Comparison of ENCODE assay signal across 19 mouse cellular contexts in genomic region chr19:22719027-22719426, GRCm38 (mm10).
DNase-seq lines count a peak whose midpoint lies in the region; ATAC-seq and TF ChIP-seq lines count a peak whose summit lies in the region.
"Had no signal": no experiment of that assay in that cellular context is flagged by ENCODE, and none has a peak within 500 bp of the region (broad histone marks: within the 10 kb centered on the region; RNA-seq: fewer than 3 reads in every experiment).

No protein-coding gene starts in this region.

- WGBS in lung, embryonic 14.5 days = 35% methylated on average over 2 of the region's 2 CpGs
- WGBS in intestine, embryonic 16.5 days = 62% methylated on average over 2 of the region's 2 CpGs

- DNase-seq in heart, postnatal 10 days = peak; percentile 3
- DNase-seq in heart, adult 8-10 months (ENCODE audit: low spot score) = no peak
- peak; percentile 89 for DNase-seq in lung, embryonic 14.5 days
- no peak for DNase-seq in lung, adult 18-20 months
- peak; percentile 45 for DNase-seq in cerebellum, adult 11-12 months
- peak; percentile 59 to 68 for DNase-seq in cerebellum, postnatal 25 days
- DNase-seq: adrenal gland, postnatal 25 days; gastrocnemius, adult 2 months; heart, postnatal 14 days; kidney, postnatal 36 days; liver had no signal

- no peaks in the 10 kb centered on the region for H3K27me3 ChIP-seq in lung, embryonic 14.5 days (ENCODE audit: insufficient read depth, low read length)
- no peaks in the 10 kb centered on the region for H3K27me3 ChIP-seq in intestine, embryonic 16.5 days (replicated peaks; ENCODE audit: control insufficient read depth, insufficient read depth, low read length)
- H3K27me3 ChIP-seq: intestine, embryonic 15.5 days; midbrain, embryonic 13.5 days; neural tube, embryonic 13.5 days had no signal

- no peaks in the 10 kb centered on the region for H3K9me3 ChIP-seq in lung, embryonic 14.5 days (ENCODE audit: low read depth, low read length)
- no peaks in the 10 kb centered on the region for H3K9me3 ChIP-seq in intestine, embryonic 16.5 days (ENCODE audit: control insufficient read depth, low read length)
- H3K9me3 ChIP-seq: embryonic facial prominence, embryonic 10.5 days; G1E; intestine, embryonic 15.5 days; midbrain, embryonic 13.5 days; neural tube, embryonic 13.5 days had no signal

- H3K4me2 ChIP-seq in lung, embryonic 14.5 days = no peak overlapping the region
- no peak overlapping the region for H3K4me2 ChIP-seq in intestine, embryonic 16.5 days (ENCODE audit: low read depth, low read length)
- H3K4me2 ChIP-seq: heart, embryonic 11.5 days; hindbrain, embryonic 14.5 days; intestine, embryonic 15.5 days; midbrain, embryonic 13.5 days; neural tube, embryonic 13.5 days had no signal

- no peak overlapping the region for H3K9ac ChIP-seq in lung, embryonic 14.5 days
- H3K9ac ChIP-seq in intestine, embryonic 16.5 days (ENCODE audit: low read depth, low read length) = no peak overlapping the region
- H3K9ac ChIP-seq: hindbrain, embryonic 14.5 days; intestine, embryonic 15.5 days; midbrain, embryonic 13.5 days; neural tube, embryonic 13.5 days had no signal

- H3K4me3 ChIP-seq in lung, embryonic 14.5 days (ENCODE audit: low read depth, low read length) = no peak overlapping the region
- H3K4me3 ChIP-seq in intestine, embryonic 16.5 days (ENCODE audit: low read length) = no peak overlapping the region
- H3K4me3 ChIP-seq: embryonic facial prominence, embryonic 10.5 days; gastrocnemius, adult 2 months; intestine, embryonic 15.5 days; midbrain, embryonic 13.5 days; neural tube, embryonic 13.5 days had no signal

- peak; percentile 89 for ATAC-seq in lung, embryonic 14.5 days (ENCODE audit: insufficient read depth)
- no peak for ATAC-seq in intestine, embryonic 16.5 days
- ATAC-seq: intestine, embryonic 15.5 days; midbrain, embryonic 13.5 days had no signal

- H3K27ac ChIP-seq in lung, embryonic 14.5 days (ENCODE audit: low read depth) = no peak overlapping the region
- H3K27ac ChIP-seq in intestine, embryonic 16.5 days (ENCODE audit: low read length) = no peak overlapping the region
- H3K27ac ChIP-seq: embryonic facial prominence, embryonic 10.5 days; gastrocnemius, adult 2 months; hindbrain, embryonic 14.5 days; intestine, embryonic 15.5 days; midbrain, embryonic 13.5 days; neural tube, embryonic 13.5 days had no signal

- TF ChIP-seq CTCF in lung, embryonic 14.5 days (IDR thresholded peaks at IDR 0.05; ENCODE audit: low read depth) = no peak

- intact Hi-C loops in heart, postnatal 10 days (cut with DNase I) = no loop called here

- no peaks in the 10 kb centered on the region for H3K36me3 ChIP-seq in lung, embryonic 14.5 days (ENCODE audit: insufficient read depth)
- no peaks in the 10 kb centered on the region for H3K36me3 ChIP-seq in intestine, embryonic 16.5 days (ENCODE audit: control insufficient read depth, insufficient read depth, low read length)
- H3K36me3 ChIP-seq: embryonic facial prominence, embryonic 10.5 days; G1E; intestine, embryonic 15.5 days; midbrain, embryonic 13.5 days; neural tube, embryonic 13.5 days had no signal

- H3K4me1 ChIP-seq in lung, embryonic 14.5 days (ENCODE audit: insufficient read depth) = no peaks in the 10 kb centered on the region
- H3K4me1 ChIP-seq in intestine, embryonic 16.5 days (ENCODE audit: control insufficient read depth, insufficient read depth, low read length) = no peaks in the 10 kb centered on the region
- H3K4me1 ChIP-seq: embryonic facial prominence, embryonic 10.5 days; intestine, embryonic 15.5 days; midbrain, embryonic 13.5 days; neural tube, embryonic 13.5 days had no signal

Comparison
In these comparisons a context has a peak if more than half of its experiments do, and no peak if none do; other contexts are left out.
1. DNase-seq: peak in heart, postnatal 10 days (2 of 2), lung, embryonic 14.5 days (single experiment), cerebellum, adult 11-12 months (single experiment) and cerebellum, postnatal 25 days (2 of 2); none in heart, adult 8-10 months (single experiment) and lung, adult 18-20 months (0 of 2).